9 mouse cellular contexts compared by ENCODE assay signal in the genomic region with DNA sequence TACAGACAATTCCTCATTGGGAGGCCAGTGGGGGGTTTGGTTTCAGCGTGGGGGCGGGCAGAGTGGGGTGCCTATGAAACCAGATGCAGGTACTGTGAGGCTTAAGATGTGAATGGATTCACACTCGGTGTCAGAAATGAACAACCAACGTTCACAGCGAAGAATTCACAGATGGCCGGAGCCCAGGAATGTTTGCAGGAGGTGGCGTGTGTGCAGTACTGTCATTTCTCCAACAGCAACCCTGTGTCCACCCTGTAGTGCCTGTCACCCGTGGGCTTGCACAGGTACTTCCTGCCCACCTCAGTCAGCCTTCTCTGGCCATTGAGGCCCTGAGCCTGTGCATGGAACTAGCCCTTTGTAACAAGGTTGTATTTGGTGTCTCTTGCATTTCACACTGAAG.
DNase-seq lines count a peak whose midpoint lies in the region; ATAC-seq and TF ChIP-seq lines count a peak whose summit lies in the region.
"Had no signal": no experiment of that assay in that cellular context is flagged by ENCODE, and none has a peak within 500 bp of the region (broad histone marks: within the 10 kb centered on the region; RNA-seq: fewer than 3 reads in every experiment).

No protein-coding gene starts in this region.

- no peaks in the 10 kb centered on the region for H3K27me3 ChIP-seq in midbrain, embryonic 10.5 days (ENCODE audit: low read depth, poor library complexity, severe bottlenecking)
- no peaks in the 10 kb centered on the region for H3K27me3 ChIP-seq in midbrain, postnatal 0 days (ENCODE audit: insufficient read depth, low read length)
- H3K27me3 ChIP-seq in forebrain, embryonic 11.5 days (ENCODE audit: control insufficient read depth, insufficient read depth, low read length) = no peaks in the 10 kb centered on the region
- H3K27me3 ChIP-seq in hindbrain, embryonic 13.5 days = no peaks in the 10 kb centered on the region
- no peaks in the 10 kb centered on the region for H3K27me3 ChIP-seq in neural tube, embryonic 13.5 days
- H3K27me3 ChIP-seq in intestine, postnatal 0 days (replicated peaks; ENCODE audit: control insufficient read depth, insufficient read depth, low read length) = no peaks in the 10 kb centered on the region

- peaks cover 34% of the 10 kb centered on the region for H3K4me1 ChIP-seq in midbrain, embryonic 10.5 days
- H3K4me1 ChIP-seq in midbrain, postnatal 0 days (ENCODE audit: insufficient read depth, low read length) = no peaks in the 10 kb centered on the region; the same call in 1 of the 2 replicates
- H3K4me1 ChIP-seq in forebrain, embryonic 11.5 days (replicated peaks; ENCODE audit: control insufficient read depth, insufficient read depth, low read length) = peaks cover 21% of the 10 kb centered on the region
- H3K4me1 ChIP-seq in hindbrain, embryonic 13.5 days (replicated peaks) = peaks cover 23% of the 10 kb centered on the region
- H3K4me1 ChIP-seq in neural tube, embryonic 13.5 days (replicated peaks) = peaks cover 24% of the 10 kb centered on the region
- H3K4me1 ChIP-seq in intestine, postnatal 0 days (replicated peaks; ENCODE audit: control insufficient read depth, insufficient read depth, low read length) = no peaks in the 10 kb centered on the region

- ATAC-seq in midbrain, postnatal 0 days (ENCODE audit: low FRiP score) = no peak
- peak; percentile 53 for ATAC-seq in forebrain, embryonic 11.5 days (replicated peaks; ENCODE audit: low FRiP score)
- no peak for ATAC-seq in hindbrain, embryonic 13.5 days (ENCODE audit: low FRiP score)
- ATAC-seq in neural tube, embryonic 13.5 days (ENCODE audit: low read depth) = 0 out of 2 replicates have a peak, but pooled peaks have one; percentile 33
- ATAC-seq in intestine, postnatal 0 days = no peak
- ATAC-seq: liver, postnatal 0 days had no signal

- 36% methylated on average over 8 of the region's 8 CpGs for WGBS in midbrain, embryonic 10.5 days
- WGBS in midbrain, postnatal 0 days = 27% methylated on average over 8 of the region's 8 CpGs
- 26% methylated on average over 8 of the region's 8 CpGs for WGBS in forebrain, embryonic 11.5 days
- 18% methylated on average over 8 of the region's 8 CpGs for WGBS in hindbrain, embryonic 13.5 days
- WGBS in neural tube, embryonic 13.5 days = 32% methylated on average over 8 of the region's 8 CpGs
- 82% methylated on average over 8 of the region's 8 CpGs for WGBS in intestine, postnatal 0 days

- H3K27ac ChIP-seq in midbrain, embryonic 10.5 days (replicated peaks) = peak overlapping the region; percentile 79
- no peak overlapping the region for H3K27ac ChIP-seq in midbrain, postnatal 0 days (ENCODE audit: low read depth, low read length)
- peak overlapping the region; percentile 58 for H3K27ac ChIP-seq in forebrain, embryonic 11.5 days (ENCODE audit: low read depth, low read length)
- peak overlapping the region; percentile 13; the same call in 1 of the 2 replicates for H3K27ac ChIP-seq in hindbrain, embryonic 13.5 days
- H3K27ac ChIP-seq in neural tube, embryonic 13.5 days (replicated peaks) = no peak overlapping the region
- no peak overlapping the region for H3K27ac ChIP-seq in intestine, postnatal 0 days (ENCODE audit: low read depth, low read length)

- DNase-seq in midbrain, embryonic 10.5 days (ENCODE audit: low spot score) = peak; percentile 21
- no peak for DNase-seq in midbrain, postnatal 0 days (ENCODE audit: low spot score)
- no peak for DNase-seq in forebrain, embryonic 11.5 days (ENCODE audit: low spot score)
- no peak for DNase-seq in heart, postnatal 10 days
- DNase-seq: adrenal gland, postnatal 25 days; liver, postnatal 0 days had no signal

- H3K4me2 ChIP-seq in midbrain, postnatal 0 days (ENCODE audit: low read depth, low read length, poor library complexity, severe bottlenecking) = no peak overlapping the region
- peak overlapping the region; percentile 32 for H3K4me2 ChIP-seq in forebrain, embryonic 11.5 days (ENCODE audit: low read depth, low read length, severe bottlenecking)
- peak overlapping the region; percentile 13; the same call in 1 of the 2 replicates for H3K4me2 ChIP-seq in hindbrain, embryonic 13.5 days
- H3K4me2 ChIP-seq in neural tube, embryonic 13.5 days = peak overlapping the region; percentile 28
- H3K4me2 ChIP-seq in intestine, postnatal 0 days (replicated peaks; ENCODE audit: low read depth) = no peak overlapping the region

- H3K9me3 ChIP-seq in midbrain, embryonic 10.5 days (replicated peaks) = no peaks in the 10 kb centered on the region
- H3K9me3 ChIP-seq in midbrain, postnatal 0 days (ENCODE audit: low read length) = no peaks in the 10 kb centered on the region
- H3K9me3 ChIP-seq in forebrain, embryonic 11.5 days (ENCODE audit: control insufficient read depth, low read length) = no peaks in the 10 kb centered on the region
- no peaks in the 10 kb centered on the region for H3K9me3 ChIP-seq in hindbrain, embryonic 13.5 days
- no peaks in the 10 kb centered on the region for H3K9me3 ChIP-seq in neural tube, embryonic 13.5 days
- no peaks in the 10 kb centered on the region for H3K9me3 ChIP-seq in intestine, postnatal 0 days (ENCODE audit: control insufficient read depth)

- TF ChIP-seq CTCF in midbrain, postnatal 0 days (IDR thresholded peaks at IDR 0.05) = no peak
- no peak for TF ChIP-seq CTCF in intestine, postnatal 0 days (IDR thresholded peaks at IDR 0.05; ENCODE audit: low read depth)

- peaks cover 14% of the 10 kb centered on the region for H3K36me3 ChIP-seq in midbrain, embryonic 10.5 days
- H3K36me3 ChIP-seq in midbrain, postnatal 0 days (ENCODE audit: insufficient read depth, low read length) = no peaks in the 10 kb centered on the region
- H3K36me3 ChIP-seq in forebrain, embryonic 11.5 days (ENCODE audit: control insufficient read depth, insufficient read depth, low read length) = no peaks in the 10 kb centered on the region
- no peaks in the 10 kb centered on the region for H3K36me3 ChIP-seq in hindbrain, embryonic 13.5 days
- H3K36me3 ChIP-seq in neural tube, embryonic 13.5 days = no peaks in the 10 kb centered on the region
- H3K36me3 ChIP-seq in intestine, postnatal 0 days (ENCODE audit: control insufficient read depth, insufficient read depth) = no peaks in the 10 kb centered on the region

- no peak overlapping the region; the same call in 1 of the 2 replicates for H3K9ac ChIP-seq in midbrain, postnatal 0 days (replicated peaks; ENCODE audit: low read length, poor library complexity, severe bottlenecking)
- peak overlapping the region; percentile 13; the same call in 1 of the 2 replicates for H3K9ac ChIP-seq in forebrain, embryonic 11.5 days (ENCODE audit: low read length)
- no peak overlapping the region for H3K9ac ChIP-seq in hindbrain, embryonic 13.5 days
- peak overlapping the region; percentile 41; the same call in 1 of the 2 replicates for H3K9ac ChIP-seq in neural tube, embryonic 13.5 days
- no peak overlapping the region for H3K9ac ChIP-seq in intestine, postnatal 0 days (ENCODE audit: low read depth, low read length)
- H3K9ac ChIP-seq: liver, postnatal 0 days had no signal

- H3K4me3 ChIP-seq in midbrain, embryonic 10.5 days = peak overlapping the region; percentile 32; the same call in 1 of the 2 replicates
- no peak overlapping the region for H3K4me3 ChIP-seq in midbrain, postnatal 0 days (ENCODE audit: low read depth, low read length)
- H3K4me3 ChIP-seq in forebrain, embryonic 11.5 days (ENCODE audit: low read depth, low read length) = no peak overlapping the region
- no peak overlapping the region for H3K4me3 ChIP-seq in hindbrain, embryonic 13.5 days
- no peak overlapping the region for H3K4me3 ChIP-seq in neural tube, embryonic 13.5 days
- no peak overlapping the region for H3K4me3 ChIP-seq in intestine, postnatal 0 days (ENCODE audit: low read depth, low read length)

- intact Hi-C loops in heart, postnatal 10 days (cut with DNase I) = no loop called here

Comparison
In these comparisons a context has a peak if more than half of its experiments do, and no peak if none do; other contexts are left out.
1. H3K27ac ChIP-seq: peak in midbrain, embryonic 10.5 days (single experiment), forebrain, embryonic 11.5 days (single experiment) and hindbrain, embryonic 13.5 days (single experiment); none in midbrain, postnatal 0 days (single experiment), neural tube, embryonic 13.5 days (single experiment) and intestine, postnatal 0 days (single experiment).
2. ATAC-seq: peak in forebrain, embryonic 11.5 days (single experiment) and neural tube, embryonic 13.5 days (single experiment); none in midbrain, postnatal 0 days (single experiment), hindbrain, embryonic 13.5 days (single experiment) and intestine, postnatal 0 days (single experiment).
3. H3K4me2 ChIP-seq: peak in forebrain, embryonic 11.5 days (single experiment), hindbrain, embryonic 13.5 days (single experiment) and neural tube, embryonic 13.5 days (single experiment); none in midbrain, postnatal 0 days (single experiment) and intestine, postnatal 0 days (single experiment).
4. H3K9ac ChIP-seq: peak in forebrain, embryonic 11.5 days (single experiment) and neural tube, embryonic 13.5 days (single experiment); none in midbrain, postnatal 0 days (single experiment), hindbrain, embryonic 13.5 days (single experiment) and intestine, postnatal 0 days (single experiment).